Mouse (Mus musculus) MEL (cell line): ENCODE results near the gene Mpig6b.

ENCODE experiments used
- CTCF ChIP-seq, 3 experiments: IDR thresholded peaks in 2 of 3; conservative IDR thresholded peaks in 1 of 3; 2 replicates each; pipeline ENCODE4 v1.5.1; 2011 to 2012; ENCODE audit warnings: low read length in 3 of 3, low read depth in 2 of 3, mild to moderate bottlenecking in 2 of 3, improper control_type of control experiment in 1 of 3, inconsistent platforms in 1 of 3, mixed read lengths in 1 of 3, moderate library complexity in 1 of 3; ENCODE audit not compliant: control insufficient read depth in 1 of 3, insufficient read depth in 1 of 3, poor library complexity in 1 of 3, severe bottlenecking in 1 of 3
- HCFC1 ChIP-seq: IDR thresholded peaks from 2 replicates; pipeline ENCODE4 v1.6.1; 2012; ENCODE audit warnings: low read depth, mild to moderate bottlenecking, inconsistent platforms, low read length, improper control_type of control experiment, moderate library complexity
- RAD21 ChIP-seq: IDR thresholded peaks from 2 replicates; pipeline ENCODE4 v1.6.1; 2011; ENCODE audit warnings: mild to moderate bottlenecking, low read depth, low read length, improper control_type of control experiment
- TCF12 ChIP-seq: IDR thresholded peaks from 2 replicates; pipeline ENCODE4 v1.6.1; 2014; ENCODE audit warnings: low read depth, mild to moderate bottlenecking, inconsistent platforms, low read length, improper control_type of control experiment, moderate library complexity
- USF1 ChIP-seq: IDR thresholded peaks from 2 replicates; pipeline ENCODE4 v1.6.1; 2014; ENCODE audit warnings: low read depth, mild to moderate bottlenecking, inconsistent platforms, low read length, improper control_type of control experiment, moderate library complexity

DNA sequence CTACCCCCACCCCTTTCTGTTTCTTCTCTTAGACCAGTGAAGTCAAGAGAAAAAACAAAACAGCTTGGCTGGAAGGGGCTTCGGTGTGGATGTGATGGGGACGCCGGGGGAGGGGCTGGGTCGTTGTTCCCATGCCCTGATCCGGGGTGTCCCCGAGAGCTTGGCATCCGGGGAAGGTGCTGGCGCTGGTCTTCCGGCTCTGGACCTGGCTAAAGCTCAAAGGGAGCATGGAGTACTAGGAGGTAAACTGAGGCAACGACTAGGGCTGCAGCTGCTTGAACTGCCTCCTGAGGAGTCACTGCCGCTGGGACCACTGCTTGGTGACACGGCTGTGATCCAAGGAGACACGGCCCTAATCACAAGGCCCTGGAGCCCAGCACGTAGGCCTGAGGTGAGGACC, 5.9 kb downstream of the Mpig6b start:
- TF ChIP-seq RAD21 (no peak), HCFC1 (no peak), CTCF (IDR thresholded peaks at IDR 0.05 in 2 of 3, conservative IDR thresholded peaks at IDR 0.05 in 1 of 3; ENCODE audit: control insufficient read depth in 1 of 3, insufficient read depth in 1 of 3, low read depth in 2 of 3, low read length in 3 of 3, poor library complexity in 1 of 3, severe bottlenecking in 1 of 3) (no peak), USF1 (no peak), TCF12 (no peak)
